Mouse (Mus musculus) heart, embryonic 13.5 days (tissue): ENCODE data around the gene Vmn1r64. TPM values are rescaled to one million over a fixed set of nuclear protein-coding genes. Genes with fewer than 3 reads are reported as not detected.
"Not testable (repeated sequence)": the region's sequence is repeated elsewhere in the genome, so short reads cannot be mapped to it uniquely, and the experiment has no call there.

Experiments
- ATAC-seq: fragments of 200-750 bp; cut with Nextera tagmentation; 2 replicates; pipeline ENCODE4 v1.8.0; 2017; ENCODE audit warnings: moderate TSS enrichment; ENCODE audit not compliant: insufficient number of reproducible peaks, low FRiP score, low TSS enrichment; ENCODE audit errors: extremely low read depth
- H3K27ac ChIP-seq: fragments of 300-500 bp; sonication (generic); replicated peaks from 2 replicates; pipeline ENCODE4 v1.5.1; 2015; ENCODE audit warnings: moderate library complexity, mild to moderate bottlenecking, inconsistent platforms
- H3K27me3 ChIP-seq: fragments of 300-500 bp; sonication (generic); replicated peaks from 2 replicates; pipeline ENCODE4 v1.6.1; 2015; ENCODE audit warnings: mild to moderate bottlenecking, inconsistent platforms
- H3K36me3 ChIP-seq: fragments of 300-500 bp; sonication (generic); 2 replicates; pipeline ENCODE4 v1.6.1; 2015; ENCODE audit warnings: mild to moderate bottlenecking, inconsistent platforms
- H3K4me1 ChIP-seq: fragments of 300-500 bp; sonication (generic); 2 replicates; pipeline ENCODE4 v1.6.1; 2015; ENCODE audit warnings: inconsistent platforms
- H3K4me2 ChIP-seq: fragments of 300-500 bp; sonication (generic); 2 replicates; pipeline ENCODE4 v1.6.1; 2015; ENCODE audit warnings: inconsistent platforms, mild to moderate bottlenecking, moderate library complexity
- H3K4me3 ChIP-seq: fragments of 300-500 bp; sonication (generic); 2 replicates; pipeline ENCODE4 v1.5.1; 2015; ENCODE audit warnings: moderate library complexity, mild to moderate bottlenecking, inconsistent platforms
- H3K9ac ChIP-seq: fragments of 300-500 bp; sonication (generic); 2 replicates; pipeline ENCODE4 v1.6.1; 2015; ENCODE audit warnings: inconsistent platforms, mild to moderate bottlenecking, moderate library complexity
- H3K9me3 ChIP-seq: fragments of 300-500 bp; sonication (generic); 2 replicates; pipeline ENCODE4 v1.6.1; 2016; ENCODE audit warnings: inconsistent platforms
- WGBS: fragments of 180-500 bp; shearing (Covaris S2); methylation state at CpG from one replicate; pipeline ENCODE4 v1.1.7; 2015; ENCODE audit warnings: mixed read lengths; 5-methylcytosine and 5-hydroxymethylcytosine counted together
- polyA plus RNA-seq: library from polyadenylated mRNA; unstranded; fragments of >200 nt; fragmentation: Nextera tagmentation; extraction: Ambion mirVana; gene quantifications from 2 replicates; pipeline ENCODE4 v1.2.1, GENCODE M21; 2015

Gene Vmn1r64
- polyA plus RNA-seq = not detected in 2 replicates

GRCm38 (mm10) chr7:5884442-5884841 is at the start of gene Vmn1r64:
TSS of gene Vmn1r64 (minus strand) at chr7:5884542.
- no peak within 1 kb of the TSS for H3K4me3 ChIP-seq
- H3K9me3 ChIP-seq = peaks cover 38% of the 10 kb centered on the region
- H3K27ac ChIP-seq = no peak within 1 kb of the TSS
- no peak for ATAC-seq
- no peak within 1 kb of the TSS for H3K4me2 ChIP-seq
- H3K4me1 ChIP-seq = no peaks in the 10 kb centered on the region
- no peaks in the 10 kb centered on the region for H3K27me3 ChIP-seq
- no peak within 1 kb of the TSS for H3K9ac ChIP-seq
- H3K36me3 ChIP-seq = no peaks in the 10 kb centered on the region

- no peaks in the 10 kb centered on the region for H3K4me1 ChIP-seq
- H3K27ac ChIP-seq = no peak overlapping the region
- no peak for ATAC-seq
- H3K9me3 ChIP-seq = peaks cover 61% of the 10 kb centered on the region
- H3K4me3 ChIP-seq = no peak overlapping the region
- no peak overlapping the region for H3K4me2 ChIP-seq
- no peaks in the 10 kb centered on the region for H3K36me3 ChIP-seq
- no peaks in the 10 kb centered on the region for H3K27me3 ChIP-seq
- WGBS = 74% methylated on average over 4 of the region's 4 CpGs
- no peak overlapping the region for H3K9ac ChIP-seq
These were observed 14.9 kb upstream of the Vmn1r64 start for GRCm38 (mm10) chr7:5899238-5899637.

DNA sequence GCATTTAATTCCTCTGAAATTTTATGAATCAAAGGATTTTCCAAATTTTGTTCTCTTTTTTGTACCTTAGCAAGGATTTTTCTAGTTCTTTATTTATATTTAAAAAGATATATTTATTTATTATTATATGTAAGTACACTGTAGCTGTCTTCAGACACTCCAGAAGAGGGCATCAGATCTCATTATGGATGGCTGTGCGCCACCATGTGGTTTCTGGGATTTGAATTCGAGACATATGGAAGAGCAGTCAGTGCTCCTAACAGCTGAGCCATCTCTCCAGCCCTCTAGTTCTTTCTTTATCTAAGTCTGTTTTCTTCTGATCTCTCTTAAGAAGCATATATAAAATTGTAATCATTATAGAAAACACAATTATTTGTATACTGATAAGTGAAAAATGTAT is 12.9 kb upstream of the Vmn1r64 start:
- not testable (repeated sequence) for H3K4me3 ChIP-seq, H3K4me1 ChIP-seq, ATAC-seq, H3K4me2 ChIP-seq, H3K9ac ChIP-seq, H3K27ac ChIP-seq, H3K27me3 ChIP-seq, H3K36me3 ChIP-seq
- 58% methylated on average over 2 of the region's 2 CpGs for WGBS
- peaks cover 57% of the 10 kb centered on the region for H3K9me3 ChIP-seq

Other genes with a start within 250 kb of the Vmn1r64 start
- gene Vmn1r62, start 210.9 kb downstream of the Vmn1r64 start, polyA plus RNA-seq = not detected in 2 replicates
- not detected in 2 replicates for gene Vmn1r63, start 79.1 kb downstream of the Vmn1r64 start, polyA plus RNA-seq
- not detected in 2 replicates for gene Vmn1r65, start 126.5 kb upstream of the Vmn1r64 start, polyA plus RNA-seq
- gene Nlrp4c, start 160.6 kb upstream of the Vmn1r64 start, polyA plus RNA-seq = not detected in 2 replicates